Mouse (Mus musculus) heart, embryonic 12.5 days (tissue): ENCODE data around the gene Ccdc24. TPM values are rescaled to one million over a fixed set of nuclear protein-coding genes. Genes with fewer than 3 reads are reported as not detected.

ENCODE experiments used
- ATAC-seq: fragments of 200-750 bp; cut with Nextera tagmentation; 2 replicates; pipeline ENCODE4 v1.8.0; 2017; ENCODE audit warnings: moderate TSS enrichment, moderate library complexity; ENCODE audit not compliant: insufficient number of reproducible peaks, low FRiP score
- H3K27ac ChIP-seq: fragments of 300-500 bp; sonication (generic); 2 replicates; pipeline ENCODE4 v1.5.1; 2016; ENCODE audit warnings: mild to moderate bottlenecking, moderate library complexity; ENCODE audit not compliant: poor library complexity, severe bottlenecking
- H3K27me3 ChIP-seq: fragments of 300-500 bp; sonication (generic); replicated peaks from 2 replicates; pipeline ENCODE4 v1.6.1; 2016; ENCODE audit warnings: mild to moderate bottlenecking, moderate library complexity
- H3K36me3 ChIP-seq: fragments of 300-500 bp; sonication (generic); 2 replicates; pipeline ENCODE4 v1.6.1; 2016; ENCODE audit warnings: mild to moderate bottlenecking, moderate library complexity
- H3K4me1 ChIP-seq: fragments of 300-500 bp; sonication (generic); replicated peaks from 2 replicates; pipeline ENCODE4 v1.6.1; 2016; ENCODE audit warnings: mild to moderate bottlenecking
- H3K4me2 ChIP-seq: fragments of 300-500 bp; sonication (generic); 2 replicates; pipeline ENCODE4 v1.6.1; 2016; ENCODE audit warnings: mild to moderate bottlenecking, moderate library complexity
- H3K4me3 ChIP-seq: fragments of 300-500 bp; sonication (generic); 2 replicates; pipeline ENCODE4 v1.5.1; 2016; ENCODE audit warnings: mild to moderate bottlenecking
- H3K9ac ChIP-seq: fragments of 300-500 bp; sonication (generic); 2 replicates; pipeline ENCODE4 v1.6.1; 2016; ENCODE audit warnings: mild to moderate bottlenecking, moderate library complexity
- H3K9me3 ChIP-seq: fragments of 300-500 bp; sonication (generic); replicated peaks from 2 replicates; pipeline ENCODE4 v1.6.1; 2016; ENCODE audit warnings: mild to moderate bottlenecking, moderate library complexity
- WGBS: fragments of 180-500 bp; shearing (Covaris S2); methylation state at CpG from one replicate; pipeline ENCODE4 v1.1.7; 2016; 5-methylcytosine and 5-hydroxymethylcytosine counted together
- polyA plus RNA-seq: library from polyadenylated mRNA; unstranded; fragments of >200 nt; fragmentation: Nextera tagmentation; extraction: Ambion mirVana; gene quantifications from 2 replicates; pipeline ENCODE4 v1.2.1, GENCODE M21; 2016

The Ccdc24 gene
- polyA plus RNA-seq, 1 experiment from 2014 or later, result 0.74 TPM

GRCm38 (mm10) chr4:117878703-117879102 is 6.3 kb upstream of the Ccdc24 start:
- WGBS, result 63% methylated on average over 5 of the region's 5 CpGs
- ATAC-seq, result no peak
- Histone ChIP-seq H3K4me1 (peaks cover 10% of the 10 kb centered on the region), H3K27me3 (no peaks in the 10 kb centered on the region), H3K9ac (no peak overlapping the region; the same call in 1 of the 2 replicates), H3K4me2 (no peak overlapping the region), H3K9me3 (no peaks in the 10 kb centered on the region), H3K27ac (no peak overlapping the region), H3K36me3 (peaks cover 50% of the 10 kb centered on the region), H3K4me3 (no peak overlapping the region)

- Histone ChIP-seq H3K4me2 (no peak overlapping the region), H3K9me3 (no peaks in the 10 kb centered on the region), H3K36me3 (peaks cover 54% of the 10 kb centered on the region), H3K9ac (no peak overlapping the region), H3K4me1 (peaks cover 8% of the 10 kb centered on the region), H3K27me3 (no peaks in the 10 kb centered on the region), H3K27ac (no peak overlapping the region), H3K4me3 (no peak overlapping the region)
- ATAC-seq, result no peak
- 47% methylated on average over 10 of the region's 10 CpGs for WGBS
Observed at GRCm38 (mm10) chr4:117878301-117878700, 5.9 kb upstream of the Ccdc24 start.

GRCm38 (mm10) chr4:117873615-117874014 is 1.3 kb upstream of the Ccdc24 start:
- Histone ChIP-seq H3K9ac (no peak overlapping the region), H3K27ac (no peak overlapping the region), H3K36me3 (peaks cover 39% of the 10 kb centered on the region), H3K4me1 (peaks cover 22% of the 10 kb centered on the region), H3K9me3 (no peaks in the 10 kb centered on the region), H3K4me3 (no peak overlapping the region), H3K27me3 (peaks cover 18% of the 10 kb centered on the region), H3K4me2 (no peak overlapping the region)
- no peak for ATAC-seq
- WGBS, result 94% methylated on average over 9 of the region's 9 CpGs

GRCm38 (mm10) chr4:117871787-117872186 is 570 bp downstream of the Ccdc24 start:
- Histone ChIP-seq H3K9me3 (no peaks in the 10 kb centered on the region), H3K27ac (no peak overlapping the region), H3K27me3 (peaks cover 32% of the 10 kb centered on the region), H3K4me1 (peaks cover 22% of the 10 kb centered on the region), H3K36me3 (peaks cover 29% of the 10 kb centered on the region), H3K9ac (0 out of 2 replicates have a peak overlapping the region, but pooled peaks have one; percentile 8), H3K4me2 (peak overlapping the region; percentile 76), H3K4me3 (no peak overlapping the region)
- ATAC-seq, result no peak
- WGBS, result 44% methylated on average over 7 of the region's 7 CpGs

- Histone ChIP-seq H3K9me3 (no peaks in the 10 kb centered on the region), H3K27ac (no peak overlapping the region), H3K4me3 (no peak overlapping the region), H3K36me3 (peaks cover 17% of the 10 kb centered on the region), H3K4me1 (peaks cover 29% of the 10 kb centered on the region), H3K27me3 (peaks cover 32% of the 10 kb centered on the region), H3K4me2 (no peak overlapping the region), H3K9ac (no peak overlapping the region)
- ATAC-seq, result no peak
- 50% methylated on average over 1 of the region's 1 CpGs for WGBS
Observed at GRCm38 (mm10) chr4:117870437-117870836, 1.9 kb downstream of the Ccdc24 start.

- Histone ChIP-seq H3K27me3 (peaks cover 38% of the 10 kb centered on the region), H3K4me3 (no peak overlapping the region), H3K9me3 (no peaks in the 10 kb centered on the region), H3K4me2 (no peak overlapping the region), H3K4me1 (peaks cover 29% of the 10 kb centered on the region), H3K36me3 (peaks cover 12% of the 10 kb centered on the region), H3K9ac (no peak overlapping the region), H3K27ac (no peak overlapping the region)
- ATAC-seq, result no peak
- 70% methylated on average over 9 of the region's 9 CpGs for WGBS
Observed at GRCm38 (mm10) chr4:117869317-117869716, 3.0 kb downstream of the Ccdc24 start.

- no peaks in the 10 kb centered on the region for H3K36me3 ChIP-seq
- peak overlapping the region; percentile 18 for H3K4me2 ChIP-seq
- WGBS, result 17% methylated on average over 24 of the region's 24 CpGs
- peaks cover 25% of the 10 kb centered on the region for H3K4me1 ChIP-seq
- peaks cover 38% of the 10 kb centered on the region for H3K27me3 ChIP-seq
- H3K9me3 ChIP-seq, result no peaks in the 10 kb centered on the region
- no peak for ATAC-seq
- H3K4me3 ChIP-seq, result no peak overlapping the region
- peak overlapping the region; percentile 3 for H3K9ac ChIP-seq
- H3K27ac ChIP-seq, result no peak overlapping the region
Observed at GRCm38 (mm10) chr4:117867823-117868222, 4.5 kb downstream of the Ccdc24 start.

GRCm38 (mm10) chr4:117867000-117867399 is 5.4 kb downstream of the Ccdc24 start:
- H3K27ac ChIP-seq, result no peak overlapping the region
- H3K36me3 ChIP-seq, result no peaks in the 10 kb centered on the region
- no peak overlapping the region for H3K4me2 ChIP-seq
- no peak overlapping the region for H3K4me3 ChIP-seq
- no peak for ATAC-seq
- H3K4me1 ChIP-seq, result peaks cover 21% of the 10 kb centered on the region
- 63% methylated on average over 6 of the region's 6 CpGs for WGBS
- peaks cover 38% of the 10 kb centered on the region for H3K27me3 ChIP-seq
- H3K9me3 ChIP-seq, result no peaks in the 10 kb centered on the region
- H3K9ac ChIP-seq, result no peak overlapping the region

GRCm38 (mm10) chr4:117866083-117866482 is 6.3 kb downstream of the Ccdc24 start:
- peaks cover 38% of the 10 kb centered on the region for H3K27me3 ChIP-seq
- H3K9ac ChIP-seq, result no peak overlapping the region

GRCm38 (mm10) chr4:117862823-117863222 is 9.5 kb downstream of the Ccdc24 start:
- Histone ChIP-seq H3K27ac (no peak overlapping the region), H3K4me2 (no peak overlapping the region), H3K4me1 (peaks cover 11% of the 10 kb centered on the region), H3K9ac (no peak overlapping the region), H3K27me3 (peaks cover 13% of the 10 kb centered on the region), H3K4me3 (no peak overlapping the region), H3K9me3 (no peaks in the 10 kb centered on the region), H3K36me3 (no peaks in the 10 kb centered on the region)
- 0 out of 2 replicates have a peak, but pooled peaks have one; percentile 13 for ATAC-seq
- 42% methylated on average over 4 of the region's 4 CpGs for WGBS

More at GRCm38 (mm10) chr4:117866083-117866482, 6.3 kb downstream of the Ccdc24 start:
- Histone ChIP-seq H3K4me1 (peaks cover 12% of the 10 kb centered on the region), H3K9me3 (no peaks in the 10 kb centered on the region), H3K36me3 (no peaks in the 10 kb centered on the region), H3K4me3 (no peak overlapping the region), H3K4me2 (no peak overlapping the region), H3K27ac (no peak overlapping the region)
- 66% methylated on average over 9 of the region's 9 CpGs for whole genome bisulfite sequencing
- peak; percentile 30; the same call in 1 of the 2 replicates for ATAC-seq

- peaks cover 12% of the 10 kb centered on the region for H3K36me3 ChIP-seq
- H3K9ac ChIP-seq, result no peak overlapping the region
- H3K4me3 ChIP-seq, result no peak overlapping the region
- WGBS, result 84% methylated on average over 9 of the region's 9 CpGs
- ATAC-seq, result no peak
- H3K4me2 ChIP-seq, result no peak overlapping the region
- H3K27ac ChIP-seq, result no peak overlapping the region
- no peaks in the 10 kb centered on the region for H3K9me3 ChIP-seq
- H3K27me3 ChIP-seq, result peaks cover 11% of the 10 kb centered on the region; the same call in 1 of the 2 replicates
- H3K4me1 ChIP-seq, result peaks cover 6% of the 10 kb centered on the region
Observed at GRCm38 (mm10) chr4:117860570-117860969, 11.8 kb downstream of the Ccdc24 start.

- WGBS, result 72% methylated on average over 3 of the region's 3 CpGs
- Histone ChIP-seq H3K9me3 (no peaks in the 10 kb centered on the region), H3K36me3 (peaks cover 12% of the 10 kb centered on the region), H3K9ac (no peak overlapping the region), H3K4me1 (peaks cover 24% of the 10 kb centered on the region), H3K27ac (no peak overlapping the region), H3K4me3 (no peak overlapping the region), H3K4me2 (no peak overlapping the region), H3K27me3 (peaks cover 6% of the 10 kb centered on the region; the same call in 1 of the 2 replicates)
- ATAC-seq, result 0 out of 2 replicates have a peak, but pooled peaks have one; percentile 17
Observed at GRCm38 (mm10) chr4:117858794-117859193, 13.6 kb downstream of the Ccdc24 start.
